Mouse (Mus musculus) hematopoietic stem cell, adult 5-6 weeks (primary cell): ENCODE measurements at regions not wholly inside any gene's neighbourhood (a gene's known extent, or its start where the extent isn't known, plus 50 kb on each side); places are given as distances from the start of the nearest gene placed in this dataset.
"Not testable (repeated sequence)": the region's sequence is repeated elsewhere in the genome, so short reads cannot be mapped to it uniquely, and the experiment has no call there.

ENCODE experiments used
- ATAC-seq, 2 experiments: fragments of 125-278 bp in 1 of 2; replicated peaks in 1 of 2; 2 replicates each; pipeline ENCODE4 v1.8.0; 2016 to 2017; ENCODE audit warnings: inconsistent platforms in 2 of 2, mild to moderate bottlenecking in 2 of 2, moderate number of reproducible peaks in 2 of 2, low read depth in 1 of 2, moderate TSS enrichment in 1 of 2; ENCODE audit not compliant: low FRiP score in 2 of 2, poor library complexity in 2 of 2, severe bottlenecking in 2 of 2, insufficient read depth in 1 of 2, low TSS enrichment in 1 of 2

- no peak for ATAC-seq
These were observed 446.5 kb downstream of the Synb start for GRCm38 (mm10) chr14:68847609-68848008.

GRCm38 (mm10) chr14:68820241-68820640, 473.9 kb downstream of the Synb start:
- ATAC-seq = no peak

GRCm38 (mm10) chr14:68808976-68809375, 485.1 kb downstream of the Synb start:
- ATAC-seq = no peak

GRCm38 (mm10) chr14:68807918-68808317, 486.2 kb downstream of the Synb start:
- no peak for ATAC-seq

DNA sequence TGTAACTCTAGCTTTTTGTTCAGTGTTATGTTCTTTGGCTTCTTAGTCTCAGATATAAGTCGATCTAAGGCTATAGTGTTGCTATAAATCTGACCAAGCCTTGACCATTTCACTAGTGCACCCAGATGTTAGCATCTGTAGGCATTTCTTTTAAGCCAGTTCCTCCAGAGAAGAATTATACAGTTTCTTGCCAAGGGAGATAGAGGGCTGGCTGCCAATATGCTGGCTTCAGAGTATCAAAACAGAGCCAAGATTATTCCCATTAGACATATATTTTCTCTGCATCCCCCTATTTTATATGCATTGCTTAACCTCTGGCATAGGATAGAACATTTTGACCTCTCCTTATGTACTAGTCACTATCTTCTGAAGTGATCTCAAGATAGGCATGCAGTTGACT, 487.5 kb downstream of the Synb start:
- ATAC-seq = no peak

DNA sequence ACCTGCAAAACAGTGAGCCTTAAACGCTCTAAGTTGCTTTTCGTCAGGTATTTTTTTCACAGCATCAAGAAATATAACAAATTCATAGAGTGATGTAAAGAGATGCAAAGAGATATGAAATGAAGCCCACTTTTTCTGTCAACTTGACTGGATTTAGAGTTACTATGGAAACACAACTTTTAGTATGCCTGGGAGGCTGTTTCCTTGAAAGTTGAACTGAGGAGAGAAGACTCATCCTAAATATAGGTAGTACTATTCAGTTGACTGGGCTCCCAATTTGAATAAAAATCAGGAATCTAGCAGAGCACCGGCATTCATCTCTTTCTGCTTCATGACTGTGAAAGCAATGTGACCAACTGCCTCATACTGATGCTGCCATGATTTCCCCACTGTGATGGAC, 509.7 kb downstream of the Synb start:
- ATAC-seq = no peak

GRCm38 (mm10) chr14:68783216-68783615, 510.9 kb downstream of the Synb start:
- ATAC-seq = no peak

DNA sequence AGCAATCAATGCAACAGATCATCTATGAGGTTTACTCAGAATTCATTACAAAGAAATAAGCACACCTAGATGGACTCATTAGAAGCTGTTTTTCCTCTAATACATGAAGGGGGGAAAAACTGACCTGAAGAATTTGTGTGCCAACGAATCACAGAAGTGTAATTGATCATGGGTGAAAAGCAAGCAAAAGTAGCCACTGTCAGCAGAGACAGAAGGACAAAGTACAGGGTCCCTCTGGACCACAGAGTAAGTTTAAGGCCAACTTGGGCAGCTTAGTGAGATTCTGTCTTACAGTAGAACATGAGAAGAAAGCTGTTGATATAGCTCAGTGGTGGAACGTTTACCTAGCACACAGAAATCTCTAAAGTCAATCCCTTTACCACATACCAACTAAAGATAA, 523.7 kb downstream of the Synb start:
- no peak for ATAC-seq

DNA sequence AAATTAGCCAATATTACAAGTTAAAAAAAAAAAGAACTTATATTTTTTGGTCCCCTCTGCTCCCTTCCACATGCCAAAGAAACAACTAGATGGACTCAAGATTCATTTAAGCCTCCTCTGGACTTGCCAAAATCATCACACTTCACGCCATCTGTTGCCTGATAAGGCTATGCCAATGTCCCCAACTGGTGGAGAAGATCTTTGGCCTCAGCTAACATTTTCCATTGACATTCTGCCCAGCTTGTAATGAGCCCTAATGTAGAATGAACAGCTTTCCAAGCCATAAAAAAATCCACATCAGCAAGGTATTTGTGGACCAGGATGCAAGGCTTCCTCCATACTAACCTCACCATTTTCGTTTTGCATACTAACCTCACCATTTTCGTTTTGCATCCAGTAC, 531.2 kb downstream of the Synb start:
- no peak for ATAC-seq

GRCm38 (mm10) chr14:68744661-68745060, 549.4 kb downstream of the Synb start:
- no peak for ATAC-seq

DNA sequence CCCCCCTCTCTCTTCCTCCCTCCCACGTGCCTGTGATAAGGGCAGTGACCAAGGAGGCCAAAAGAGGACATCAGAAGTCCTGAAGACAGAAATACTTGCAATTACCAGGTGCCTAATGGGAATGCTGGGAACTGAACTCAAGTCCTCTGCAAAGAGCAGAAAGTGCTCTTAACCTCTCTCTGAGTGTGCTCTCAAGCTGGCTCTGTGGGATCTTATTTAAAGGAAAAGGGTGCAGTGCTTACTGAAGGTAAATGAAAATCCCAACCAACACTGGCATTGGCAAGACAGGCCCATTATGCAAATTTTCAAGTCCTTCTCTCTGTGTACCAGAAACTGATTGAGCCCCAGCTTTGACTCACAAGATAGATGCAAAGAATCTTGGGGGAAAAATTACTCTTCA, 555.6 kb downstream of the Synb start:
- ATAC-seq = no peak

DNA sequence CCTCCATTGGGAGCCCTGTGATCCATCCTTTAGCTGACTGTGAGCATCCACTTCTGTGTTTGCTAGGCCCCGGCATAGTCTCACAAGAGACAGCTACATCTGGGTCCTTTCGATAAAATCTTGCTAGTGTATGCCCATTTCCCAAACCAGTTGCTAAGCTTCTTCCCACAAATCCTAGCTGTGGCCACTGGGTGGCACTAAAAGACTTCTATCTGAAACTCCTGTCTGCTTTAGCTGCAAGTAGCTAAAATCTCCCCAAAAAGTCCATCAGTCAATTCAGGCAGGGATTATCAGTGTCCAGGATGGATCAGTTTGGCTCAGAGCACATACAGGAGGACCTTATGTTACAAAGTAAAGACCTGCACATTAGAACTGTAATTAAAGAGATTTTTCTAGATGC, 558.3 kb downstream of the Synb start:
- not testable (repeated sequence) for ATAC-seq

GRCm38 (mm10) chr14:68721156-68721555, 572.9 kb downstream of the Synb start:
- no peak for ATAC-seq

GRCm38 (mm10) chr14:68719429-68720160, 574.5 kb downstream of the Synb start:
- ATAC-seq = no peak

DNA sequence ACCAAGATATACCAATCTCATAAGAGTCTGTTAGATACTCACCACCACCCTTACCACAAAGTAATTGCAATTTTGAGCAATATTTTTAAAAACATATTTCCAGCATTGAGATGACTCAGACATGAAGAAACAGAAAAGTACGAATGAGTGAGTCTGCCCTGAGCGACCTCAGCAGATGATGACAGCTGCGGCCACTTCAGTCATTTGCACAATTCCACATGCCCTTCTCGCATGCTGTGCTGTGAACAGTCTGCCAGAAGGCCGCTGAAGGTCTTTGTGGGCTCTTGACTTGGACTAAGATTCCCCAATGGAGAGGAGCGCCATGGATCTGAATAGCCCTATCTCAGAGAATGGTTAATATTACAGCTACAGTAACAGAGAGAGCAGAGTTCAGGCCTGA, 575.3 kb downstream of the Synb start:
- no peak for ATAC-seq
